Mouse (Mus musculus): Measurements from ENCODE around the gene Olfr444. TPM values are rescaled to one million over a fixed set of nuclear protein-coding genes. Genes with fewer than 3 reads are reported as not detected.

Gene Olfr444
- polyA plus RNA-seq (2014; fragmentation: Nextera tagmentation; extraction: Ambion mirVana): not detected in 2 replicates

DNA sequence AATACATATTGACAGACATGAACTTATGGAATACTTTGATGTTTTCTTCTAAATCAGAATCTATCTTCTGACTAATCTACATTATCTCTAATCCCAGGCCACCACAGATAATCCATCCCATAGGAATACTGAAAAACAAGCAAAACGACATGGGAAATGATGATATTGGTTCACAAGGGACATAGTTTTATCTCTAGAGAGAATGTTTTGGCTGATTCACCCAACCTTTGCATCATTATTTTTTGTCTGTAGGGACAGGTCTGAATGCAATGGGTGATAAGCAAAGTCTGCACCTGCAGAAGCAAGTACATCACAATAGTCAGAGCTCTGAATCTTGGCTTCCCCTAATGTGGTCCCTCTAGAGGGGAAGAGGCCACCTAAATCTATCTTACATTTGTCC lies at the start of gene Olfr444:
Gene Olfr444, plus strand, starts transcription at position 301 of the 400 bp plus-strand sequence.
- H3K36me3 ChIP-seq (ENCODE audit: control insufficient read depth, insufficient read depth, low read length): no peaks in the 10 kb centered on the region
- no peak within 1 kb of the TSS for H3K4me2 ChIP-seq (replicated peaks; ENCODE audit: low read depth, low read length)
- H3K27me3 ChIP-seq (ENCODE audit: control insufficient read depth, insufficient read depth, low read length): no peaks in the 10 kb centered on the region
- no peak for ATAC-seq (ENCODE audit: low FRiP score, low TSS enrichment)
- H3K4me3 ChIP-seq (ENCODE audit: low read length): no peak within 1 kb of the TSS
- H3K9ac ChIP-seq (ENCODE audit: low read depth, low read length): no peak within 1 kb of the TSS
- H3K4me1 ChIP-seq (ENCODE audit: control insufficient read depth, insufficient read depth, low read length): no peaks in the 10 kb centered on the region
- H3K9me3 ChIP-seq (ENCODE audit: control insufficient read depth, low read length): no peaks in the 10 kb centered on the region
- WGBS: 74% methylated on average over 1 of the region's 1 CpGs
- H3K27ac ChIP-seq (ENCODE audit: low read depth, low read length): no peak within 1 kb of the TSS

DNA sequence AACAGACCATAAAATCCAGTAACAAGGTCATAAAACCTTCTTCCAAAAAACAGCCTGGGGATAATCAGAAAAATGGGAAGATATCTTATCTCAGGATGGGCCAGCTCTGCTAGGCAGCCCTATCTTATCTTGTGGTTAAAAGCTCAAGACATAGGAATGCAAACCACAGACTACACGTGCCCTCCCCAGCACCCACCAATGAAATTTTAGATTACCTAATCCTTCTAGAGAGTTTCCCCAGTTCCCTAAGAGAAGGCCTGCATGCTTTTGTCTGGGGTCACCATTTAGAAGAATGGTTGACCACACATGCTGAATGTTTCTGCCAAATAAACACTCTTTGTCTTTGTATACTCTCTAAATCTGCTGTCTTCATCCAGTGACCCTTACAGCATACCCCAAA lies 48.5 kb upstream of the Olfr444 start:
- no peaks in the 10 kb centered on the region for H3K36me3 ChIP-seq (ENCODE audit: control insufficient read depth, insufficient read depth, low read length)
- no peak overlapping the region for H3K4me2 ChIP-seq (replicated peaks; ENCODE audit: low read depth, low read length)
- ATAC-seq (ENCODE audit: low FRiP score, low TSS enrichment): no peak
- H3K9me3 ChIP-seq (ENCODE audit: control insufficient read depth, low read length): no peaks in the 10 kb centered on the region
- H3K9ac ChIP-seq (ENCODE audit: low read depth, low read length): no peak overlapping the region
- H3K27me3 ChIP-seq (ENCODE audit: control insufficient read depth, insufficient read depth, low read length): no peaks in the 10 kb centered on the region
- H3K4me1 ChIP-seq (ENCODE audit: control insufficient read depth, insufficient read depth, low read length): no peaks in the 10 kb centered on the region
- no peak overlapping the region for H3K27ac ChIP-seq (ENCODE audit: low read depth, low read length)
- 54% methylated on average over 1 of the region's 1 CpGs for WGBS
- H3K4me3 ChIP-seq (ENCODE audit: low read length): no peak overlapping the region

DNA sequence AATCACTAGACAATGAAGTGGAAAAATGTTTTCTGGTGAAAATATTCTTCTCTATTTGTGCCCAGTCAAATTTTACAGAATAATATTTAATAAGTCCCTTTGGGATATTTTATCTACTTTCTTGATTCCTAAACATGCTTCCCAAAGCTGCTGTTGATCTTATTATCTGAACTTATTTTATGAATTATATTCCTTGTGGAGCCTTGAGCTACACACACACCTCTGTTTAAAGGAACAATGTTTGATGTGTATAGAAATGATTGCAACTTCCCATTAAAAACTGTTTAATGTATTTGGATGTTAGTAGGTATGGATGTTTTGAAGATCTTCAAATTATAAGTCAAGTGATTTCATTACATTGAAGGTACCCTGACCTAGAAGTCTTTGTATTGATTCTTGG lies 40.3 kb upstream of the Olfr444 start, which contains the start of gene Olfr447:
Gene Olfr447, plus strand, starts transcription at position 301 of the 400 bp plus-strand sequence.
- ATAC-seq (ENCODE audit: low FRiP score, low TSS enrichment): no peak
- Histone ChIP-seq H3K9ac (ENCODE audit: low read depth, low read length) (no peak within 1 kb of the TSS), H3K4me2 (replicated peaks; ENCODE audit: low read depth, low read length) (no peak within 1 kb of the TSS), H3K27ac (ENCODE audit: low read depth, low read length) (no peak within 1 kb of the TSS), H3K4me1 (ENCODE audit: control insufficient read depth, insufficient read depth, low read length) (no peaks in the 10 kb centered on the region), H3K4me3 (ENCODE audit: low read length) (no peak within 1 kb of the TSS), H3K36me3 (ENCODE audit: control insufficient read depth, insufficient read depth, low read length) (no peaks in the 10 kb centered on the region), H3K9me3 (ENCODE audit: control insufficient read depth, low read length) (no peaks in the 10 kb centered on the region), H3K27me3 (ENCODE audit: control insufficient read depth, insufficient read depth, low read length) (no peaks in the 10 kb centered on the region)

DNA sequence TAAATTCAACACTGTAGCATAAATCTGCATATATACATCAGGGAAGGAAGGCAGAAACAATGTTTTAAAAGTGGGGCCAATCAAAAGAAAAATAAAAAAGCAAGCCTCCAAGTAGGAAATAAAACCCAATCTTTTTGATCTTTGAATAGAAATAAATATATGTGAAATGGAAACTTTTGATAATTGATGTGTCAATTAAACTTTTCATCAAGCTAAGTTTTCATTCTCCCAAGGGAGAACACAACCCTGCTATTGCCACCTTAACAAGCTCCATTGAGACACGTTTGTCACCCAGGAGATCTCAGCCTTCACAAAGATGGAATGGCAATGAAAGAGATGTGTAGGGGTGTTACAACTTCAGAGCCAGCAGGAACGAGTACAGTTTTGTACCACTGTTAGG lies 27.8 kb upstream of the Olfr444 start, which contains the start of gene Olfr446:
Gene Olfr446, plus strand, starts transcription at position 301 of the 400 bp plus-strand sequence.
- H3K27ac ChIP-seq (ENCODE audit: low read depth, low read length): no peak within 1 kb of the TSS
- no peak within 1 kb of the TSS for H3K4me3 ChIP-seq (ENCODE audit: low read length)
- no peak within 1 kb of the TSS for H3K4me2 ChIP-seq (replicated peaks; ENCODE audit: low read depth, low read length)
- H3K4me1 ChIP-seq (ENCODE audit: control insufficient read depth, insufficient read depth, low read length): no peaks in the 10 kb centered on the region
- no peaks in the 10 kb centered on the region for H3K9me3 ChIP-seq (ENCODE audit: control insufficient read depth, low read length)
- ATAC-seq (ENCODE audit: low FRiP score, low TSS enrichment): no peak
- 61% methylated on average over 2 of the region's 2 CpGs for WGBS
- no peaks in the 10 kb centered on the region for H3K36me3 ChIP-seq (ENCODE audit: control insufficient read depth, insufficient read depth, low read length)
- no peak within 1 kb of the TSS for H3K9ac ChIP-seq (ENCODE audit: low read depth, low read length)
- no peaks in the 10 kb centered on the region for H3K27me3 ChIP-seq (ENCODE audit: control insufficient read depth, insufficient read depth, low read length)

DNA sequence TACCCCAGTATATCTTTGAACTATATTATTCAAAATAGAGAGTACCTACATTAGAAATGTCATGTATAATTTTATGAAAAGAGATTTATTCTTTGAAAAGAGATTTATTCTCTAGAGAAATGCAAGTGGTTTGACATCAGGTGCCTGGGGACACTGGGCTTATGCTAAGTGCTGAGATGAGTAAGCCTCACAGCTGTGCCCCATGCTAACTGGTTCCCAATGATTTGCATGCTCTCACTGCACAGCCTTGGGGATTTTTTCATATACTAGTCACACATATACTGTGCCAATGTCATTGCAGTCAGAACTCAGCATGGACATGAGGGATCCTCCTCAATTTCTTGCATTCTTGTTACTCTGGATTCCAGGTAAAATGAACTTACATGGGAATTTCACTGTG lies 31.5 kb downstream of the Olfr444 start:
- Histone ChIP-seq H3K27me3 (ENCODE audit: control insufficient read depth, insufficient read depth, low read length) (no peaks in the 10 kb centered on the region), H3K4me3 (ENCODE audit: low read length) (no peak overlapping the region)
- ATAC-seq (ENCODE audit: low FRiP score, low TSS enrichment): no peak

More for the DNA sequence above, 31.5 kb downstream of the Olfr444 start:
- no peak overlapping the region for H3K4me2 ChIP-seq (replicated peaks; ENCODE audit: low read depth, low read length)
- no peak overlapping the region for H3K9ac ChIP-seq (ENCODE audit: low read depth, low read length)
- no peaks in the 10 kb centered on the region for H3K36me3 ChIP-seq (ENCODE audit: control insufficient read depth, insufficient read depth, low read length)
- no peaks in the 10 kb centered on the region for H3K9me3 ChIP-seq (ENCODE audit: control insufficient read depth, low read length)
- no peak overlapping the region for H3K27ac ChIP-seq (ENCODE audit: low read depth, low read length)
- H3K4me1 ChIP-seq (ENCODE audit: control insufficient read depth, insufficient read depth, low read length): no peaks in the 10 kb centered on the region

Other genes starting within 250 kb of the Olfr444 start
- gene Tcaf1, start 239.0 kb upstream of the Olfr444 start, polyA plus RNA-seq (2014; fragmentation: Nextera tagmentation; extraction: Ambion mirVana): 47.0 and 82.1 TPM in 2 replicates
- not detected in 2 replicates for gene Olfr453, start 209.7 kb upstream of the Olfr444 start, polyA plus RNA-seq (2014; fragmentation: Nextera tagmentation; extraction: Ambion mirVana)
- not detected in 2 replicates for gene Olfr38, start 192.7 kb upstream of the Olfr444 start, polyA plus RNA-seq (2014; fragmentation: Nextera tagmentation; extraction: Ambion mirVana)
- gene Olfr452, start 164.0 kb upstream of the Olfr444 start, polyA plus RNA-seq (2014; fragmentation: Nextera tagmentation; extraction: Ambion mirVana): not detected in 2 replicates
- gene Olfr450, start 137.1 kb upstream of the Olfr444 start, polyA plus RNA-seq (2014; fragmentation: Nextera tagmentation; extraction: Ambion mirVana): not detected in 2 replicates
- not detected in 2 replicates for gene Olfr449, start 114.7 kb upstream of the Olfr444 start, polyA plus RNA-seq (2014; fragmentation: Nextera tagmentation; extraction: Ambion mirVana)
- not detected in 2 replicates for gene Olfr448, start 58.6 kb upstream of the Olfr444 start, polyA plus RNA-seq (2014; fragmentation: Nextera tagmentation; extraction: Ambion mirVana)
- not detected in 2 replicates for gene Olfr447, start 40.2 kb upstream of the Olfr444 start, polyA plus RNA-seq (2014; fragmentation: Nextera tagmentation; extraction: Ambion mirVana)
- not detected in 2 replicates for gene Olfr446, start 27.7 kb upstream of the Olfr444 start, polyA plus RNA-seq (2014; fragmentation: Nextera tagmentation; extraction: Ambion mirVana)
- gene Olfr441, start 157.3 kb downstream of the Olfr444 start, polyA plus RNA-seq (2014; fragmentation: Nextera tagmentation; extraction: Ambion mirVana): not detected in 2 replicates
- gene Olfr237-ps1, start 197.5 kb downstream of the Olfr444 start, polyA plus RNA-seq (2014; fragmentation: Nextera tagmentation; extraction: Ambion mirVana): not detected in 2 replicates
- gene Olfr437, start 214.2 kb downstream of the Olfr444 start, polyA plus RNA-seq (2014; fragmentation: Nextera tagmentation; extraction: Ambion mirVana): not detected in 2 replicates
- not detected in 2 replicates for gene Olfr13, start 223.1 kb downstream of the Olfr444 start, polyA plus RNA-seq (2014; fragmentation: Nextera tagmentation; extraction: Ambion mirVana)
- not detected in 2 replicates for gene Olfr435, start 248.1 kb downstream of the Olfr444 start, polyA plus RNA-seq (2014; fragmentation: Nextera tagmentation; extraction: Ambion mirVana)

Measured in kidney, embryonic 14.5 days (tissue).